Mouse (Mus musculus): Measurements from ENCODE around the gene Wnt9b. TPM values are rescaled to one million over a fixed set of nuclear protein-coding genes. Genes with fewer than 3 reads are reported as not detected.

The Wnt9b gene
- 0.62 TPM in 2 replicates for total RNA-seq (2014; rRNA removed)
- 0.40 and 0.97 TPM in 2 replicates for polyA plus RNA-seq (2015; fragmentation: Nextera tagmentation; extraction: Ambion mirVana)

- ATAC-seq (peak; percentile 38; the same call in 1 of the 2 replicates), DNase-seq (no peak)
- under 1% methylated on average over 52 of the region's 68 CpGs for WGBS
- Histone ChIP-seq H3K9ac (peak within 1 kb of the TSS; percentile 35), H3K27me3 (ENCODE audit: insufficient read depth, low read length) (peaks cover 56% of the 10 kb centered on the region), H3K4me1 (ENCODE audit: insufficient read depth) (peaks cover 10% of the 10 kb centered on the region), H3K27ac (ENCODE audit: low read depth, low read length) (no peak within 1 kb of the TSS), H3K9me3 (ENCODE audit: low read length) (no peaks in the 10 kb centered on the region), H3K4me2 (ENCODE audit: low read depth) (peak within 1 kb of the TSS; percentile 81), H3K36me3 (ENCODE audit: insufficient read depth) (no peaks in the 10 kb centered on the region), H3K4me3 (ENCODE audit: low read depth, low read length) (peak within 1 kb of the TSS; percentile 44)
- no peak for TF ChIP-seq CTCF (IDR thresholded peaks at IDR 0.05; ENCODE audit: low read depth)
Observed at GRCm38 (mm10) chr11:103749306-103750089, at the start of gene Wnt9b. Gene Wnt9b, minus strand, starts transcription at chr11:103749821.

DNA sequence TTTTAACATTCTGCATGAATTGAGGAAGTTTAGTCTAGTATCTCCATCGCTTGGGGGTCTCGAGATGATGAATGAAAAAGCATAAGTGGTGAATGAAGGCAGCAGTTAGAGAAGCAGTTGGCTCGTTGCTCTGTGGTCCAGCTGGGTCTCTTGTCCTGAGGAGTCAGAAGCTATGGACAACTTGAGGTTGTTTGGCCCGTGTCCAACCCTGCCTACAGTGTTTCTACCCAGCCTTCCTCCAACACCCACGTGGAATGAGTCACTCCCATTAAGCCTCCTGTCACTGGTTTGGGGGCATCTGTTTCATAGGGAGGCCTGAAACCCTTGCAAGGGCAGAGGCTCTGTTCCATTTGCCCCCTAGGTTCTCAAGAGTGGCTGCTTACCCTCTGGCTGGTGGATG is 40.3 kb upstream of the Wnt9b start:
- no peak for TF ChIP-seq CTCF (IDR thresholded peaks at IDR 0.05; ENCODE audit: low read depth)
- Histone ChIP-seq H3K4me2 (ENCODE audit: low read depth) (no peak overlapping the region), H3K36me3 (ENCODE audit: insufficient read depth) (no peaks in the 10 kb centered on the region), H3K9me3 (ENCODE audit: low read length) (no peaks in the 10 kb centered on the region), H3K4me3 (ENCODE audit: low read depth, low read length) (no peak overlapping the region), H3K9ac (no peak overlapping the region), H3K27ac (ENCODE audit: low read depth, low read length) (no peak overlapping the region), H3K4me1 (ENCODE audit: insufficient read depth) (no peaks in the 10 kb centered on the region), H3K27me3 (ENCODE audit: insufficient read depth, low read length) (peaks cover 7% of the 10 kb centered on the region; the same call in 1 of the 2 replicates)
- 70% methylated on average over 5 of the region's 5 CpGs for WGBS
- DNase-seq: no peak
- ATAC-seq: no peak

GRCm38 (mm10) chr11:103780152-103780551 is 30.5 kb upstream of the Wnt9b start:
- DNase-seq (no peak), ATAC-seq (no peak)
- TF ChIP-seq CTCF (IDR thresholded peaks at IDR 0.05; ENCODE audit: low read depth): no peak
- no peak overlapping the region for H3K4me2 ChIP-seq (ENCODE audit: low read depth)
- no peak overlapping the region for H3K9ac ChIP-seq
- no peaks in the 10 kb centered on the region for H3K4me1 ChIP-seq (ENCODE audit: insufficient read depth)
- H3K4me3 ChIP-seq (ENCODE audit: low read depth, low read length): no peak overlapping the region
- H3K9me3 ChIP-seq (ENCODE audit: low read length): no peaks in the 10 kb centered on the region
- no peaks in the 10 kb centered on the region for H3K36me3 ChIP-seq (ENCODE audit: insufficient read depth)
- WGBS: 68% methylated on average over 9 of the region's 9 CpGs
- H3K27me3 ChIP-seq (ENCODE audit: insufficient read depth, low read length): peaks cover 20% of the 10 kb centered on the region
- no peak overlapping the region for H3K27ac ChIP-seq (ENCODE audit: low read depth, low read length)

DNA sequence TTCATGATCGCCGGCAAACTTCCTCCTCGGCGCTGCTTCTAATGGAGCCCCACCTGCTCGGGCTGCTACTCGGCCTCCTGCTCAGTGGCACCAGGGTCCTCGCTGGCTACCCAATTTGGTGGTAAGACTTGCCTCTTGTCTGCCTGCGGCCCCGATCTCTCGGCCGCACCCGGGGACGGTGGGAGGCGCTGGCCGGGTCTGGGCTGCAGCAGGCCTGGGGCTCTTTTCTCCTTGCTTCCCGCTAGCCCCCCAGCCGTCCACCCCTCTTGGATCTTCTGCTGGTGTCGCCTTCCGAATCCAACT is 24.6 kb upstream of the Wnt9b start:
- WGBS: 1% methylated on average over 19 of the region's 19 CpGs
- no peak overlapping the region for H3K27ac ChIP-seq (ENCODE audit: low read depth, low read length)
- H3K4me2 ChIP-seq (ENCODE audit: low read depth): peak overlapping the region; percentile 52
- H3K9me3 ChIP-seq (ENCODE audit: low read length): no peaks in the 10 kb centered on the region
- H3K4me1 ChIP-seq (ENCODE audit: insufficient read depth): peaks cover 13% of the 10 kb centered on the region
- TF ChIP-seq CTCF (IDR thresholded peaks at IDR 0.05; ENCODE audit: low read depth): no peak
- no peak overlapping the region for H3K9ac ChIP-seq
- H3K27me3 ChIP-seq (ENCODE audit: insufficient read depth, low read length): peaks cover 74% of the 10 kb centered on the region
- ATAC-seq (no peak), DNase-seq (no peak)
- H3K4me3 ChIP-seq (ENCODE audit: low read depth, low read length): peak overlapping the region; percentile 35
- H3K36me3 ChIP-seq (ENCODE audit: insufficient read depth): no peaks in the 10 kb centered on the region

- no peaks in the 10 kb centered on the region for H3K36me3 ChIP-seq (ENCODE audit: insufficient read depth)
- peak within 1 kb of the TSS; percentile 35 for H3K4me3 ChIP-seq (ENCODE audit: low read depth, low read length)
- peak; percentile 23 for ATAC-seq
- H3K9ac ChIP-seq: no peak within 1 kb of the TSS
- peaks cover 13% of the 10 kb centered on the region for H3K4me1 ChIP-seq (ENCODE audit: insufficient read depth)
- peak within 1 kb of the TSS; percentile 52 for H3K4me2 ChIP-seq (ENCODE audit: low read depth)
- no peak for TF ChIP-seq CTCF (IDR thresholded peaks at IDR 0.05; ENCODE audit: low read depth)
- H3K27me3 ChIP-seq (ENCODE audit: insufficient read depth, low read length): peaks cover 77% of the 10 kb centered on the region
- WGBS: 1% methylated on average over 60 of the region's 60 CpGs
- H3K27ac ChIP-seq (ENCODE audit: low read depth, low read length): no peak within 1 kb of the TSS
- H3K9me3 ChIP-seq (ENCODE audit: low read length): no peaks in the 10 kb centered on the region
- peak; percentile 13 for DNase-seq
Observed at GRCm38 (mm10) chr11:103773387-103774227, 24.0 kb upstream of the Wnt9b start, which contains the start of gene Wnt3. Gene Wnt3, plus strand, starts transcription at chr11:103774150.

- Histone ChIP-seq H3K4me3 (ENCODE audit: low read depth, low read length) (peak overlapping the region; percentile 35), H3K27me3 (ENCODE audit: insufficient read depth, low read length) (peaks cover 81% of the 10 kb centered on the region), H3K9ac (no peak overlapping the region), H3K36me3 (ENCODE audit: insufficient read depth) (no peaks in the 10 kb centered on the region), H3K27ac (ENCODE audit: low read depth, low read length) (no peak overlapping the region), H3K4me1 (ENCODE audit: insufficient read depth) (peaks cover 13% of the 10 kb centered on the region), H3K9me3 (ENCODE audit: low read length) (no peaks in the 10 kb centered on the region), H3K4me2 (ENCODE audit: low read depth) (peak overlapping the region; percentile 52)
- WGBS: 4% methylated on average over 23 of the region's 23 CpGs
- TF ChIP-seq CTCF (IDR thresholded peaks at IDR 0.05; ENCODE audit: low read depth): no peak
- peak; percentile 9 for DNase-seq
- ATAC-seq: no peak
Observed at GRCm38 (mm10) chr11:103772505-103773386, 23.1 kb upstream of the Wnt9b start.

Data from forebrain, postnatal 0 days (tissue).